Mouse (Mus musculus) hindbrain, embryonic 10.5 days (tissue): ENCODE measurements around the gene Adsl. TPM values are rescaled to one million over a fixed set of nuclear protein-coding genes. Genes with fewer than 3 reads are reported as not detected.

Experiments
- DNase-seq: peaks from one replicate; pipeline ENCODE4 v3.0.0-alpha.2; 2017; ENCODE audit warnings: low spot score
- H3K27ac ChIP-seq: fragments of 300-500 bp; sonication (generic); 2 replicates; pipeline ENCODE4 v1.5.1; 2016; ENCODE audit warnings: mild to moderate bottlenecking, moderate library complexity
- H3K27me3 ChIP-seq: fragments of 300-500 bp; sonication (generic); 2 replicates; pipeline ENCODE4 v1.6.1; 2016; ENCODE audit warnings: mild to moderate bottlenecking; ENCODE audit not compliant: poor library complexity, insufficient read depth, severe bottlenecking
- H3K36me3 ChIP-seq: fragments of 300-500 bp; sonication (generic); 2 replicates; pipeline ENCODE4 v1.6.1; 2016; ENCODE audit warnings: mild to moderate bottlenecking, moderate library complexity
- H3K4me1 ChIP-seq: fragments of 300-500 bp; sonication (generic); replicated peaks from 2 replicates; pipeline ENCODE4 v1.6.1; 2016; ENCODE audit warnings: mild to moderate bottlenecking
- H3K4me3 ChIP-seq: fragments of 300-500 bp; sonication (generic); 2 replicates; pipeline ENCODE4 v1.5.1; 2016; ENCODE audit warnings: mild to moderate bottlenecking, moderate library complexity
- H3K9me3 ChIP-seq: fragments of 300-500 bp; sonication (generic); 2 replicates; pipeline ENCODE4 v1.6.1; 2016; ENCODE audit warnings: mild to moderate bottlenecking, moderate library complexity
- WGBS: fragments of 180-500 bp; shearing (Covaris S2); methylation state at CpG from one replicate; pipeline ENCODE4 v1.1.7; 2016; 5-methylcytosine and 5-hydroxymethylcytosine counted together
- polyA plus RNA-seq: library from polyadenylated mRNA; unstranded; fragments of >200 nt; fragmentation: Nextera tagmentation; extraction: Ambion mirVana; gene quantifications from 2 replicates; pipeline ENCODE4 v1.2.1, GENCODE M21; 2016

The Adsl gene
- polyA plus RNA-seq, 1 experiment from 2014 or later = 195 TPM

- WGBS = 92% methylated on average over 9 of the region's 9 CpGs
- Histone ChIP-seq H3K27me3 (no peaks in the 10 kb centered on the region), H3K4me3 (no peak overlapping the region), H3K36me3 (peaks cover 85% of the 10 kb centered on the region), H3K27ac (no peak overlapping the region), H3K4me1 (peaks cover 12% of the 10 kb centered on the region), H3K9me3 (no peaks in the 10 kb centered on the region)
- no peak for DNase-seq
Observed at GRCm38 (mm10) chr15:80953971-80954370, 5.7 kb downstream of the Adsl start.

- H3K27me3 ChIP-seq = no peaks in the 10 kb centered on the region
- no peak overlapping the region for H3K27ac ChIP-seq
- H3K4me1 ChIP-seq = peaks cover 3% of the 10 kb centered on the region
- no peak overlapping the region for H3K4me3 ChIP-seq
- H3K36me3 ChIP-seq = peaks cover 89% of the 10 kb centered on the region
- DNase-seq = no peak
- H3K9me3 ChIP-seq = no peaks in the 10 kb centered on the region
- 85% methylated on average over 3 of the region's 3 CpGs for WGBS
Observed at GRCm38 (mm10) chr15:80954861-80955260, 6.6 kb downstream of the Adsl start.

GRCm38 (mm10) chr15:80955836-80956438, 7.6 kb downstream of the Adsl start:
- no peaks in the 10 kb centered on the region for H3K9me3 ChIP-seq
- no peaks in the 10 kb centered on the region for H3K27me3 ChIP-seq
- H3K36me3 ChIP-seq = peaks cover 90% of the 10 kb centered on the region
- no peak for DNase-seq
- no peak overlapping the region for H3K27ac ChIP-seq
- H3K4me3 ChIP-seq = no peak overlapping the region
- H3K4me1 ChIP-seq = no peaks in the 10 kb centered on the region
- 95% methylated on average over 12 of the region's 12 CpGs for WGBS

GRCm38 (mm10) chr15:80969371-80969770, 21.1 kb downstream of the Adsl start:
- Histone ChIP-seq H3K9me3 (no peaks in the 10 kb centered on the region), H3K27me3 (no peaks in the 10 kb centered on the region), H3K4me1 (no peaks in the 10 kb centered on the region), H3K4me3 (no peak overlapping the region), H3K27ac (no peak overlapping the region), H3K36me3 (peaks cover 59% of the 10 kb centered on the region)
- no peak for DNase-seq
- 97% methylated on average over 1 of the region's 1 CpGs for WGBS

GRCm38 (mm10) chr15:80974311-80974710, 26.0 kb downstream of the Adsl start:
- Histone ChIP-seq H3K27me3 (no peaks in the 10 kb centered on the region), H3K36me3 (peaks cover 15% of the 10 kb centered on the region), H3K27ac (no peak overlapping the region), H3K9me3 (no peaks in the 10 kb centered on the region), H3K4me3 (no peak overlapping the region), H3K4me1 (peaks cover 15% of the 10 kb centered on the region)
- 63% methylated on average over 5 of the region's 5 CpGs for WGBS
- DNase-seq = no peak

- H3K27ac ChIP-seq = no peak overlapping the region
- DNase-seq = no peak
- no peaks in the 10 kb centered on the region for H3K9me3 ChIP-seq
- 89% methylated on average over 3 of the region's 3 CpGs for WGBS
- peaks cover 1% of the 10 kb centered on the region; the same call in 1 of the 2 replicates for H3K36me3 ChIP-seq
- H3K4me1 ChIP-seq = peaks cover 15% of the 10 kb centered on the region
- H3K27me3 ChIP-seq = no peaks in the 10 kb centered on the region
- H3K4me3 ChIP-seq = no peak overlapping the region
Observed at GRCm38 (mm10) chr15:80975666-80976065, 27.4 kb downstream of the Adsl start.

- DNase-seq = peak; percentile 85
- Histone ChIP-seq H3K36me3 (no peaks in the 10 kb centered on the region), H3K27ac (peak within 1 kb of the TSS; percentile 86), H3K4me3 (peak within 1 kb of the TSS; percentile 91), H3K27me3 (no peaks in the 10 kb centered on the region), H3K9me3 (no peaks in the 10 kb centered on the region), H3K4me1 (peaks cover 15% of the 10 kb centered on the region)
- under 1% methylated on average over 67 of the region's 67 CpGs for WGBS
Observed at GRCm38 (mm10) chr15:80977620-80978334, 29.5 kb downstream of the Adsl start, which contains the start of gene Sgsm3. Gene Sgsm3 (plus strand): TSS chr15:80977765.

- Histone ChIP-seq H3K36me3 (no peaks in the 10 kb centered on the region), H3K27ac (no peak overlapping the region), H3K9me3 (no peaks in the 10 kb centered on the region), H3K27me3 (no peaks in the 10 kb centered on the region), H3K4me1 (peaks cover 15% of the 10 kb centered on the region), H3K4me3 (no peak overlapping the region)
- 86% methylated on average over 4 of the region's 4 CpGs for WGBS
- no peak for DNase-seq
Observed at GRCm38 (mm10) chr15:80979611-80980010, 31.3 kb downstream of the Adsl start.

GRCm38 (mm10) chr15:80981176-80981575, 32.9 kb downstream of the Adsl start:
- H3K27me3 ChIP-seq = no peaks in the 10 kb centered on the region
- H3K36me3 ChIP-seq = no peaks in the 10 kb centered on the region
- WGBS = 89% methylated on average over 4 of the region's 4 CpGs
- DNase-seq = no peak
- no peak overlapping the region for H3K4me3 ChIP-seq
- H3K4me1 ChIP-seq = peaks cover 15% of the 10 kb centered on the region
- no peaks in the 10 kb centered on the region for H3K9me3 ChIP-seq
- no peak overlapping the region for H3K27ac ChIP-seq

- Histone ChIP-seq H3K9me3 (no peaks in the 10 kb centered on the region), H3K4me3 (no peak overlapping the region), H3K36me3 (no peaks in the 10 kb centered on the region), H3K4me1 (peaks cover 5% of the 10 kb centered on the region), H3K27me3 (no peaks in the 10 kb centered on the region), H3K27ac (no peak overlapping the region)
- 85% methylated on average over 2 of the region's 2 CpGs for WGBS
- DNase-seq = no peak
Observed at GRCm38 (mm10) chr15:80983264-80983663, 35.0 kb downstream of the Adsl start.

GRCm38 (mm10) chr15:80988331-80988730, 40.0 kb downstream of the Adsl start:
- 53% methylated on average over 1 of the region's 1 CpGs for WGBS

GRCm38 (mm10) chr15:80989712-80990111, 41.4 kb downstream of the Adsl start:
- H3K36me3 ChIP-seq = no peaks in the 10 kb centered on the region
- no peaks in the 10 kb centered on the region for H3K27me3 ChIP-seq
- no peaks in the 10 kb centered on the region for H3K4me1 ChIP-seq
- H3K27ac ChIP-seq = no peak overlapping the region
- 79% methylated on average over 3 of the region's 3 CpGs for WGBS
- H3K4me3 ChIP-seq = no peak overlapping the region
- DNase-seq = no peak
- no peaks in the 10 kb centered on the region for H3K9me3 ChIP-seq

More at GRCm38 (mm10) chr15:80988331-80988730, 40.0 kb downstream of the Adsl start:
- no peaks in the 10 kb centered on the region for H3K9me3 ChIP-seq
- DNase-seq = no peak
- no peaks in the 10 kb centered on the region for H3K4me1 ChIP-seq
- H3K27ac ChIP-seq = no peak overlapping the region
- H3K4me3 ChIP-seq = no peak overlapping the region
- no peaks in the 10 kb centered on the region for H3K36me3 ChIP-seq
- no peaks in the 10 kb centered on the region for H3K27me3 ChIP-seq

- H3K27ac ChIP-seq = no peak overlapping the region
- WGBS = 89% methylated on average over 5 of the region's 5 CpGs
- DNase-seq = no peak
- peaks cover 5% of the 10 kb centered on the region for H3K4me1 ChIP-seq
- H3K36me3 ChIP-seq = no peaks in the 10 kb centered on the region
- no peaks in the 10 kb centered on the region for H3K27me3 ChIP-seq
- no peaks in the 10 kb centered on the region for H3K9me3 ChIP-seq
- no peak overlapping the region for H3K4me3 ChIP-seq
Observed at GRCm38 (mm10) chr15:80994959-80995358, 46.7 kb downstream of the Adsl start.
